ENCODE assay signal across 8 mouse cellular contexts in the genomic region with DNA sequence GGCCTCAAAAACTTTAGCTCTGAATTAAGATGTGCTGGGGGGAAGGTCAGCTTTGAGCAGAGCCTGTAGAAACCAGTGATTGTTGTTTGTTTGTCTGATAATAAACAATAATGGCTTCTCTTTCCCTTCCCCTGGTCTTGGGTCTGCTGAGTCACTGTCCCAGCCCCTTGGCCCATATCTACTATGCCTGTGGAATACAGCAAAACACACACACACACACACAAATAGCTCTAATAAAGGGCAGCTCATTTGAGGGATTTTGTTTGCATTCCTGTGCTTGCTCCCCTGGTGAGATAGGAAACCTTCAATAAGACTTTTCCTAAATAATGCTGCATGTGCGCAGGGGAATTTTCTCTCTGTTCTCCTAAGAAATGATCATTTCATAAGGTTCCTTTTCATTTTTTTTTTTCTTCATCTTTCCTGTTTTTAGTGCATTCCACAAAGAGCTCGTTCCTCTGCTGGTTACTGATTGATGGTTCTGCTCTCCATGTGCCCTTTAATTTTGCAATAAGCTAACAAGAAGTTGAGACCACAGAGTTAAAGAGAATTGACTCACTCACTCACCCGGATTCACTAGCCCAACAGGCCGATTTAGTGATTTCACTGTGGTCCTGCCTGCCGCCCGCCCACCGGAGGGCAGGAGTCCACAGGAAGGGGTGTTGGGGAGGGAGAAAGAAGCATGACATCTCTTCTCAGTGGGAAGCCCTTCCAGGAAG.
A peak's percentile ranks its signal among the peaks of the same experiment; 100 is the strongest.
DNase-seq lines count a peak whose midpoint lies in the region; ATAC-seq lines count a peak whose summit lies in the region.

No protein-coding gene starts in this region.

- peak overlapping the region; percentile 29; the same call in 1 of the 2 replicates for H3K27ac ChIP-seq in intestine, embryonic 16.5 days (ENCODE audit: low read length)

- H3K4me2 ChIP-seq in intestine, embryonic 16.5 days (ENCODE audit: low read depth, low read length) = no peak overlapping the region

- WGBS in intestine, embryonic 16.5 days = 31% methylated on average over 7 of the region's 7 CpGs

- peak; percentile 46 for ATAC-seq in intestine, embryonic 16.5 days

- H3K9ac ChIP-seq in intestine, embryonic 16.5 days (ENCODE audit: low read depth, low read length) = no peak overlapping the region

- H3K4me1 ChIP-seq in intestine, embryonic 16.5 days (ENCODE audit: control insufficient read depth, insufficient read depth, low read length) = peaks cover 7% of the 10 kb centered on the region

- no peaks in the 10 kb centered on the region for H3K27me3 ChIP-seq in intestine, embryonic 16.5 days (replicated peaks; ENCODE audit: control insufficient read depth, insufficient read depth, low read length)

- H3K9me3 ChIP-seq in intestine, embryonic 16.5 days (ENCODE audit: control insufficient read depth, low read length) = no peaks in the 10 kb centered on the region

- DNase-seq in layer of hippocampus, adult 9-11 months = peak; percentile 15
- no peak for DNase-seq in layer of hippocampus, adult 9-10 months (ENCODE audit: low spot score)
- peak; percentile 35 to 71 for DNase-seq in adrenal gland, postnatal 36 days
- DNase-seq in lung, adult 18-20 months = peak; percentile 57 to 74
- no peak for DNase-seq in cerebellum, adult 11-12 months
- no peak for DNase-seq in layer of hippocampus, adult 11-12 months (ENCODE audit: low spot score)
- no peak for DNase-seq in urinary bladder, adult 2 months (ENCODE audit: low spot score)

- H3K36me3 ChIP-seq in intestine, embryonic 16.5 days (ENCODE audit: control insufficient read depth, insufficient read depth, low read length) = no peaks in the 10 kb centered on the region

- H3K4me3 ChIP-seq in intestine, embryonic 16.5 days (ENCODE audit: low read length) = no peak overlapping the region

Comparison
In these comparisons a context has a peak if more than half of its experiments do, and no peak if none do; other contexts are left out.
1. DNase-seq: peak in layer of hippocampus, adult 9-11 months (single experiment), adrenal gland, postnatal 36 days (2 of 2) and lung, adult 18-20 months (2 of 2); none in layer of hippocampus, adult 9-10 months (single experiment), cerebellum, adult 11-12 months (single experiment), layer of hippocampus, adult 11-12 months (single experiment) and urinary bladder, adult 2 months (single experiment).